Mouse (Mus musculus) ES-E14 (cell line): Measurements from ENCODE around the gene Emc9.

Source experiments
- CHD2 ChIP-seq: IDR thresholded peaks from 2 replicates; pipeline ENCODE4 v1.6.1; 2014; ENCODE audit warnings: mild to moderate bottlenecking, low read depth, low read length, inconsistent platforms
- HCFC1 ChIP-seq: IDR thresholded peaks from 2 replicates; pipeline ENCODE4 v1.6.1; 2012; ENCODE audit warnings: low read length, inconsistent platforms, borderline replicate concordance; ENCODE audit not compliant: insufficient read depth
- MAFK ChIP-seq: IDR thresholded peaks from 2 replicates; pipeline ENCODE4 v1.6.1; 2014; ENCODE audit warnings: mild to moderate bottlenecking, low read depth, low read length, inconsistent platforms; ENCODE audit not compliant: insufficient read depth
- ZC3H11A ChIP-seq: IDR thresholded peaks from 2 replicates; pipeline ENCODE4 v1.6.1; 2012; ENCODE audit warnings: low read depth, mild to moderate bottlenecking, inconsistent platforms, low read length, borderline replicate concordance
- ZNF384 ChIP-seq: IDR thresholded peaks from 2 replicates; pipeline ENCODE4 v1.6.1; 2012; ENCODE audit warnings: low read depth, low read length, inconsistent platforms

- TF ChIP-seq ZNF384, result no peak
- TF ChIP-seq CHD2, result no peak
- TF ChIP-seq HCFC1, result no peak
- no peak for TF ChIP-seq MAFK
- no peak for TF ChIP-seq ZC3H11A
Observed at GRCm38 (mm10) chr14:55618486-55619195, 33.5 kb upstream of the Emc9 start.
